Mouse (Mus musculus): Measurements from ENCODE around the gene Asb8. TPM values are rescaled to one million over a fixed set of nuclear protein-coding genes. Genes with fewer than 3 reads are reported as not detected.

Gene Asb8
- polyA plus RNA-seq, 1 experiment from 2014 or later, result 47.6 TPM

DNA sequence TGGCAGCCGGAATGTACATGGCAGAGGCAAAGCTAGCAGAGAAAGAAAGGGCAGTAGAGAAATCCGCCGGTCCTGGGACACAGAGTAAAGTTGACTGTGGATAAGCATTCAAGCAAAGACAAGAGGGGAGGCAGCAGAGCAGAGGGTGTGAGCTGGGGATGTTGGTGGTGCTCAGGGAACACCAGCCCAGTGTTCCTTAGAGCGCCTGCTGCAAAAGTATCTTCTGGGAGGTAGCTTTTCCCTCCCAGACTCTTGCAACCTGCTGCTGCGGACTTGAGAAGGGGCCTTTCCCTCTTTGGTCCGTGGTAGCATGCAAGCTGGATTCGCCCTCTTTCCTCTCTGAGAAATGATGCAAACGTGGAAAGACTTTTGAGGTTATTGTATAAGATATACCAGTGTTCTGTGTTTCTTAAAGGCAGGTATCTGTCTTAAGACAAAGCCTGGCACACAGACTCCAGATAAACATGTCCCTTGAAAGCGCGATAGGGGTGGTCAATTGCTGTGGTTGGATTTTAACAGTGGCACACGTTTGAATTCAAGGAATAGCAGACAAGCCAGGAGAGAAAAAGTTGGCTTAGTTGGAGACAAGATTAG, 57.6 kb downstream of the Asb8 start:
- H3K27me3 ChIP-seq (ENCODE audit: control insufficient read depth, insufficient read depth, low read length), result no peaks in the 10 kb centered on the region

DNA sequence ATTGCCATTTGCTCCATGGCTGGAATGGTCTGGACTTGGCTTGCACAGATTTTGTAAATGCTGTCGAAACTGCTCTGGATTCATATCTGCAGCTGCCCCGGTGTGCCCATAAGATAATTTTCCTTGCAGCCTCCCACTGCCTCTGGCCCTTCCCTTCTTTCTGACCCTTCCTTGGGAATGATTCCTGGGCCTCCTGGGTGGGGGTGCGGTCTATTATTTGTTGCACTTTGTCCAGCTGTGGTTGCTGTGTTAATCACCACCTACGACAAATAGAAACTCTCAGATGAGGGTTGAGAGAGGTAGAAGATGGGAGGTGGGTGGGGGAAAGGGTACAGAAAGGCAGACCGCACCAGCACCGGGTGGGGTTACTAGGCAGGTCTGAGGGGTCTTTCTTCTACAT, 58.2 kb downstream of the Asb8 start:
- Histone ChIP-seq H3K36me3 (ENCODE audit: control insufficient read depth, insufficient read depth, low read length) (no peaks in the 10 kb centered on the region), H3K9me3 (ENCODE audit: control insufficient read depth, low read length) (no peaks in the 10 kb centered on the region), H3K4me1 (replicated peaks; ENCODE audit: control insufficient read depth, insufficient read depth, low read length) (0 out of 2 replicates have a peak, but pooled peaks cover 5% of the 10 kb centered on the region), H3K4me3 (ENCODE audit: low read depth, low read length) (no peak overlapping the region), H3K27me3 (ENCODE audit: control insufficient read depth, insufficient read depth, low read length) (no peaks in the 10 kb centered on the region), H3K27ac (ENCODE audit: low read depth, low read length) (no peak overlapping the region), H3K4me2 (replicated peaks; ENCODE audit: low read depth, low read length) (no peak overlapping the region), H3K9ac (ENCODE audit: low read depth, low read length) (no peak overlapping the region)
- DNase-seq (ENCODE audit: low spot score), result no peak
- no peak for ATAC-seq (ENCODE audit: low FRiP score)
- WGBS, result 90% methylated on average over 6 of the region's 6 CpGs

More for the DNA sequence above, 57.6 kb downstream of the Asb8 start:
- Histone ChIP-seq H3K9me3 (ENCODE audit: control insufficient read depth, low read length) (no peaks in the 10 kb centered on the region), H3K9ac (ENCODE audit: low read depth, low read length) (peak overlapping the region; percentile 73), H3K27ac (ENCODE audit: low read depth, low read length) (no peak overlapping the region), H3K4me1 (replicated peaks; ENCODE audit: control insufficient read depth, insufficient read depth, low read length) (0 out of 2 replicates have a peak, but pooled peaks cover 5% of the 10 kb centered on the region), H3K36me3 (ENCODE audit: control insufficient read depth, insufficient read depth, low read length) (no peaks in the 10 kb centered on the region), H3K4me2 (replicated peaks; ENCODE audit: low read depth, low read length) (peak overlapping the region; percentile 70), H3K4me3 (ENCODE audit: low read depth, low read length) (peak overlapping the region; percentile 59)
- WGBS, result 46% methylated on average over 11 of the region's 11 CpGs
- DNase-seq (ENCODE audit: low spot score), result no peak
- no peak for ATAC-seq (ENCODE audit: low FRiP score)

DNA sequence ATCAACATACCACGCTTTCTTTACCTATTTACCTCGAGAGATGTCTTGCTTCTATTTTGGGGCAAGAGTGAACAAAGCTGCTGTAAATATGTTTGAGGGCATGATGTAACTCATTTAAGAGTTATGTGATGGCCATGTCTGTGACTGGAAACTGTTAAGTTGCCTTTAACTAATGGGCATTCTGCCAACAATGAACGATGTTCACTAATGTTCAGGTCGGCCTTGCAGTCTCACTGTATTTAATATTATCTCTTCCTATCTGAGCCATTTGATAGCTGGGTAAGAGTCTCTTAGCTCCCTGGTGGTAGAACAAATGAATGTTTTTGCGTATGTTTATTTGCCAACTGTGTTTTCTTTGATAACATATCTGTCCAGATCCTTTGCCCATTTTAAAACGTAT, 58.9 kb downstream of the Asb8 start:
- Histone ChIP-seq H3K36me3 (ENCODE audit: control insufficient read depth, insufficient read depth, low read length) (no peaks in the 10 kb centered on the region), H3K9ac (ENCODE audit: low read depth, low read length) (no peak overlapping the region), H3K4me2 (replicated peaks; ENCODE audit: low read depth, low read length) (no peak overlapping the region), H3K4me3 (ENCODE audit: low read depth, low read length) (no peak overlapping the region), H3K27ac (ENCODE audit: low read depth, low read length) (no peak overlapping the region), H3K4me1 (replicated peaks; ENCODE audit: control insufficient read depth, insufficient read depth, low read length) (0 out of 2 replicates have a peak, but pooled peaks cover 5% of the 10 kb centered on the region), H3K27me3 (ENCODE audit: control insufficient read depth, insufficient read depth, low read length) (no peaks in the 10 kb centered on the region), H3K9me3 (ENCODE audit: control insufficient read depth, low read length) (no peaks in the 10 kb centered on the region)
- 93% methylated on average over 6 of the region's 6 CpGs for WGBS
- DNase-seq (ENCODE audit: low spot score) (no peak), ATAC-seq (ENCODE audit: low FRiP score) (no peak)

DNA sequence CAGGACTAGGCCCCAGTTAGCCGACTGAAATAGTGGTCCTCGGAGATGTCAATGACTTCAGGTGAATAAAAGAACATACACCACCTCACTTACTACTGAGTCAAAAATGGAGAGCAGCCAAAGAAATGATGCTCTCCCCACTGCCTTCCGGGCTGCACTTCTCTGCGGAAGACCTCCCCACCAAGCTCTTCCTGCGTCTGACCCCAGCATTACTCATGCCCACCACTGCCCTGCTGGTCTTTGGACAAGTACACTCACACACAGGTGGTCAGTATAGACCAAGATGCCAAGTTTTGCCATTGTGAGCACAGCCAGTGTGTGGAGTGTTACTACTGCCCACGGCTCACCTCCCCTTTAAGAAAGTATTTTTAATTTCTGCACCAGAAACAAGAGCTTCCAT, 63.0 kb downstream of the Asb8 start:
- DNase-seq (ENCODE audit: low spot score) (no peak), ATAC-seq (ENCODE audit: low FRiP score) (no peak)
- no peak overlapping the region for H3K9ac ChIP-seq (ENCODE audit: low read depth, low read length)
- H3K4me2 ChIP-seq (replicated peaks; ENCODE audit: low read depth, low read length), result no peak overlapping the region
- H3K27ac ChIP-seq (ENCODE audit: low read depth, low read length), result no peak overlapping the region
- WGBS, result 93% methylated on average over 6 of the region's 6 CpGs
- H3K9me3 ChIP-seq (ENCODE audit: control insufficient read depth, low read length), result no peaks in the 10 kb centered on the region
- no peaks in the 10 kb centered on the region for H3K27me3 ChIP-seq (ENCODE audit: control insufficient read depth, insufficient read depth, low read length)
- no peaks in the 10 kb centered on the region for H3K36me3 ChIP-seq (ENCODE audit: control insufficient read depth, insufficient read depth, low read length)
- no peaks in the 10 kb centered on the region for H3K4me1 ChIP-seq (replicated peaks; ENCODE audit: control insufficient read depth, insufficient read depth, low read length)
- H3K4me3 ChIP-seq (ENCODE audit: low read depth, low read length), result no peak overlapping the region

DNA sequence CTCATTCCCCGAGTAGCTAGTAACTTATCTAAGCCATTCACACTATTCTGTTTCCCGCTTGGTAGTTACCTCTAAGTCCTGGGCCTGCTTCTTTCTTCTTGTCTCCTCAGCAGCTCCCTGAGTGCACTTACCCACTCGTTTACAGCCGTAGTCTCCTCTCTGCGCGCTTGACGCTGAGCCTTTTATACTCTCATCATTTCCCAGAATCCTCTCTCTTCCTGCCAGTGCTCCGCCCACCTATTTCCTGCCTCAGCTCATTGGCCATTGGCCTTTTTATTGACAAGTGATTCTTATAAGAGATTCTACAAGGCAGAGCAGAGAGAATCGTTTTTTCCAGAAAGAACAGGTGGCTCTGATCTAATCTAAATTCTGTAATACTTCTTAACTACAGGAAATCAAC, 66.9 kb downstream of the Asb8 start:
- 90% methylated on average over 9 of the region's 9 CpGs for WGBS

DNA sequence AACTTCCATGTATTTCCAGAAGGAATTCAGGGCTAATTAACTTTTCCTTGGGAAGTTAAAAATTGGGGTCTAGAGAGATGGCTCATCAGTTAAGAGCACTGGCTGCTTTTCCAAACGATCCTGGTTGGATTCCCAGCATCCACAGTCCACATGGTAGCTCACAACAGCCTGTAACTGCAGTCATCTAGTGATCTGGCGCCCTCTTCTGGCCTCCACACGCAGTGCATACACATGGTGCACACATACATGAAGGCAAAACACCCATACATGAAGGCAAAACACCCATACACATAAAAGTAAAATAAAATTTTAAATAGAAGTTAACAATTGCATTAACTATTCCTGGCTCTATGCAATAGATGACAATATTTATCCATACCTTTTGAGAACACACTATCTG, 68.5 kb downstream of the Asb8 start:
- peaks cover 1% of the 10 kb centered on the region; the same call in 1 of the 2 replicates for H3K4me1 ChIP-seq (replicated peaks; ENCODE audit: control insufficient read depth, insufficient read depth, low read length)
- H3K4me2 ChIP-seq (replicated peaks; ENCODE audit: low read depth, low read length), result no peak overlapping the region
- DNase-seq (ENCODE audit: low spot score) (peak; percentile 27), ATAC-seq (ENCODE audit: low FRiP score) (no peak)
- 57% methylated on average over 3 of the region's 3 CpGs for WGBS
- no peaks in the 10 kb centered on the region for H3K27me3 ChIP-seq (ENCODE audit: control insufficient read depth, insufficient read depth, low read length)
- H3K9ac ChIP-seq (ENCODE audit: low read depth, low read length), result no peak overlapping the region
- no peaks in the 10 kb centered on the region for H3K36me3 ChIP-seq (ENCODE audit: control insufficient read depth, insufficient read depth, low read length)
- no peak overlapping the region for H3K4me3 ChIP-seq (ENCODE audit: low read depth, low read length)
- no peak overlapping the region for H3K27ac ChIP-seq (ENCODE audit: low read depth, low read length)
- H3K9me3 ChIP-seq (ENCODE audit: control insufficient read depth, low read length), result no peaks in the 10 kb centered on the region

More for the DNA sequence above, 66.9 kb downstream of the Asb8 start:
- Histone ChIP-seq H3K4me3 (ENCODE audit: low read depth, low read length) (no peak overlapping the region), H3K27me3 (ENCODE audit: control insufficient read depth, insufficient read depth, low read length) (no peaks in the 10 kb centered on the region), H3K9me3 (ENCODE audit: control insufficient read depth, low read length) (no peaks in the 10 kb centered on the region), H3K4me1 (replicated peaks; ENCODE audit: control insufficient read depth, insufficient read depth, low read length) (no peaks in the 10 kb centered on the region), H3K36me3 (ENCODE audit: control insufficient read depth, insufficient read depth, low read length) (no peaks in the 10 kb centered on the region), H3K4me2 (replicated peaks; ENCODE audit: low read depth, low read length) (no peak overlapping the region), H3K9ac (ENCODE audit: low read depth, low read length) (no peak overlapping the region), H3K27ac (ENCODE audit: low read depth, low read length) (no peak overlapping the region)
- no peak for DNase-seq (ENCODE audit: low spot score)
- ATAC-seq (ENCODE audit: low FRiP score), result no peak

DNA sequence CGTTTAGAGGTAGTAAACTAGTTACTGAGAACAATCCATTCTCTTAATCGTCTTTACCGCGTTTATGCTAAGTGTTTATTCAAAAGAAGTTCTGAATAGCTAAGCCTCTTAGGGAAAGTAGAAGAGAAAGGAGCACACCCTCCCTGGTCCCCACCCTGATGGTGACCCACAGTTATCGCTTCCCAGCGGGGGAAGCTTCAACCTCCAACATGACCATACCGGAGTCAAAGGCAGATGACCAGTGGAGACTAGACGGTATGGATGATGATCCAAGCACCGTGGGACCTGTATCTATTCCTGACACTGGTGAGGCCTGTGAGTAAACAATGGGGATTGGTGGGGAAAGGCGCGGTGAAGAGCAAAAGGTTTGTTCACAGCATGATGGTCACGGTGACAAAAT, 70.5 kb downstream of the Asb8 start:
- no peak overlapping the region for H3K27ac ChIP-seq (ENCODE audit: low read depth, low read length)
- WGBS, result 92% methylated on average over 12 of the region's 12 CpGs
- ATAC-seq (ENCODE audit: low FRiP score), result no peak
- no peaks in the 10 kb centered on the region for H3K36me3 ChIP-seq (ENCODE audit: control insufficient read depth, insufficient read depth, low read length)
- H3K27me3 ChIP-seq (ENCODE audit: control insufficient read depth, insufficient read depth, low read length), result no peaks in the 10 kb centered on the region
- no peaks in the 10 kb centered on the region for H3K9me3 ChIP-seq (ENCODE audit: control insufficient read depth, low read length)
- DNase-seq (ENCODE audit: low spot score), result no peak
- H3K4me1 ChIP-seq (replicated peaks; ENCODE audit: control insufficient read depth, insufficient read depth, low read length), result peaks cover 4% of the 10 kb centered on the region; the same call in 1 of the 2 replicates
- H3K9ac ChIP-seq (ENCODE audit: low read depth, low read length), result no peak overlapping the region
- H3K4me2 ChIP-seq (replicated peaks; ENCODE audit: low read depth, low read length), result no peak overlapping the region
- no peak overlapping the region for H3K4me3 ChIP-seq (ENCODE audit: low read depth, low read length)

DNA sequence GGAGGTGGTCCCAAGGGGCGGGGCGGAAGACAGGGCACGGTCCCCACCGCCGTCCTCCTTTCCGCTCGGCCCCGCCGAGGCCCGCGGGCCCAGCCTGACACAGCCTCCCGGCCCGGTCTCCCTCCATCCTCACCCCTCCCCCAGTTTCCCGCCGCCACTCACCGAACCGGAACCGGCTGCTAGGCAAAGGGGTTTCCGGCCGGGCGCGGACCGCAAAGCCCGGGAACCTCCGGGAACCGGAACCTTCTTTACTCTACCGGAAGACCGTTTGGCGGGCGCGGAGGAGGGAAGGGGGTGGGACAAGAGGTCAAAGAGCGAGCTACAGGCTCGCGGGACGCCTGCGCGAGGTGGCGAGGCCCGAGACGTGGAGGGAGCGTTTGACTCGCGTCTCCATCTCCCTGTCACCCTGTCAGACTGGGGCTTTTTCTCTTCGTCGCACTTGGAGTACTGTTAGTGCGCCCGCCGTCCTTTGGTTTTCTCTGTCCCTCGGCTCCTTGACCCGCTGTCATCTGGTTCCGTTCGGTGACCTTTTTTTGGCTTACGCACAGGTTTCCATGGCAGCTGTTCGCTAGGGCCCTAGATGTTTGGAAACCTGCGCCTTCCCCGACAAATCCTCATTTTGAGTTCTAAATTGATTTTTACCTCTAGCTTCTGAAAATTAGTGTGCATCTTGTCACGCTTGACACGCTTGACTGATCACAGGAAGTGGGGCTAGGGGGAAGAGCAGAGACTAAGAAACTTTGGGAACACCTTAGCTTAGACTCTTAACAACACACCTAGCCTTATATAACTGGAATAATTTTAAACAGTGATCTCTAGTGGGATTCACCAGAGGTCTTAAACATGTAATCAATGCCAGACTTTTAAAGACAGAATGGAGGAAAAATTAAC, 72.1 kb downstream of the Asb8 start, which contains the start of gene Senp1:
Gene Senp1, minus strand, starts transcription at position 624 of the 891 bp plus-strand sequence.
- peak within 1 kb of the TSS; percentile 84 for H3K9ac ChIP-seq (ENCODE audit: low read depth, low read length)
- H3K4me1 ChIP-seq (replicated peaks; ENCODE audit: control insufficient read depth, insufficient read depth, low read length), result peaks cover 4% of the 10 kb centered on the region; the same call in 1 of the 2 replicates
- no peaks in the 10 kb centered on the region for H3K27me3 ChIP-seq (ENCODE audit: control insufficient read depth, insufficient read depth, low read length)
- H3K4me2 ChIP-seq (replicated peaks; ENCODE audit: low read depth, low read length), result peak within 1 kb of the TSS; percentile 65
- DNase-seq (ENCODE audit: low spot score), result peak; percentile 90
- peak; percentile 88 for ATAC-seq (ENCODE audit: low FRiP score)
- H3K36me3 ChIP-seq (ENCODE audit: control insufficient read depth, insufficient read depth, low read length), result no peaks in the 10 kb centered on the region
- H3K9me3 ChIP-seq (ENCODE audit: control insufficient read depth, low read length), result no peaks in the 10 kb centered on the region
- H3K27ac ChIP-seq (ENCODE audit: low read depth, low read length), result peak within 1 kb of the TSS; percentile 95
- H3K4me3 ChIP-seq (ENCODE audit: low read depth, low read length), result peak within 1 kb of the TSS; percentile 76
- under 1% methylated on average over 47 of the region's 58 CpGs for WGBS
